Mouse (Mus musculus) lung, embryonic 15.5 days (tissue): ENCODE measurements around the gene Cd109. TPM values are rescaled to one million over a fixed set of nuclear protein-coding genes. Genes with fewer than 3 reads are reported as not detected.

Experiments used
- ATAC-seq: fragments of 200-750 bp; cut with Nextera tagmentation; 2 replicates; pipeline ENCODE4 v1.8.0; 2017; ENCODE audit warnings: moderate number of reproducible peaks, borderline replicate concordance; ENCODE audit not compliant: low FRiP score, low TSS enrichment; ENCODE audit errors: extremely low read depth
- H3K27ac ChIP-seq: fragments of 300-500 bp; sonication (generic); 2 replicates; pipeline ENCODE4 v1.5.1; 2015; ENCODE audit warnings: moderate library complexity, mild to moderate bottlenecking, inconsistent platforms
- H3K27me3 ChIP-seq: fragments of 300-500 bp; sonication (generic); 2 replicates; pipeline ENCODE4 v1.6.1; 2015; ENCODE audit warnings: inconsistent platforms
- H3K36me3 ChIP-seq: fragments of 300-500 bp; sonication (generic); 2 replicates; pipeline ENCODE4 v1.6.1; 2015; ENCODE audit warnings: inconsistent platforms
- H3K4me1 ChIP-seq: fragments of 300-500 bp; sonication (generic); 2 replicates; pipeline ENCODE4 v1.6.1; 2015; ENCODE audit warnings: inconsistent platforms
- H3K4me2 ChIP-seq: fragments of 300-500 bp; sonication (generic); 2 replicates; pipeline ENCODE4 v1.6.1; 2015; ENCODE audit warnings: inconsistent platforms, mild to moderate bottlenecking, moderate library complexity
- H3K4me3 ChIP-seq: fragments of 300-500 bp; sonication (generic); 2 replicates; pipeline ENCODE4 v1.5.1; 2015; ENCODE audit warnings: mild to moderate bottlenecking, inconsistent platforms
- H3K9ac ChIP-seq: fragments of 300-500 bp; sonication (generic); 2 replicates; pipeline ENCODE4 v1.6.1; 2015; ENCODE audit warnings: inconsistent platforms
- H3K9me3 ChIP-seq: fragments of 300-500 bp; sonication (generic); 2 replicates; pipeline ENCODE4 v1.6.1; 2016; ENCODE audit warnings: inconsistent platforms
- WGBS: fragments of 180-500 bp; shearing (Covaris S2); methylation state at CpG from one replicate; pipeline ENCODE4 v1.1.7; 2015; 5-methylcytosine and 5-hydroxymethylcytosine counted together
- polyA plus RNA-seq: library from polyadenylated mRNA; unstranded; fragments of >200 nt; fragmentation: Nextera tagmentation; extraction: Ambion mirVana; gene quantifications from 2 replicates; pipeline ENCODE4 v1.2.1, GENCODE M21; 2015

Cd109 gene
- polyA plus RNA-seq, 1 experiment from 2014 or later, result 10.8 TPM

DNA sequence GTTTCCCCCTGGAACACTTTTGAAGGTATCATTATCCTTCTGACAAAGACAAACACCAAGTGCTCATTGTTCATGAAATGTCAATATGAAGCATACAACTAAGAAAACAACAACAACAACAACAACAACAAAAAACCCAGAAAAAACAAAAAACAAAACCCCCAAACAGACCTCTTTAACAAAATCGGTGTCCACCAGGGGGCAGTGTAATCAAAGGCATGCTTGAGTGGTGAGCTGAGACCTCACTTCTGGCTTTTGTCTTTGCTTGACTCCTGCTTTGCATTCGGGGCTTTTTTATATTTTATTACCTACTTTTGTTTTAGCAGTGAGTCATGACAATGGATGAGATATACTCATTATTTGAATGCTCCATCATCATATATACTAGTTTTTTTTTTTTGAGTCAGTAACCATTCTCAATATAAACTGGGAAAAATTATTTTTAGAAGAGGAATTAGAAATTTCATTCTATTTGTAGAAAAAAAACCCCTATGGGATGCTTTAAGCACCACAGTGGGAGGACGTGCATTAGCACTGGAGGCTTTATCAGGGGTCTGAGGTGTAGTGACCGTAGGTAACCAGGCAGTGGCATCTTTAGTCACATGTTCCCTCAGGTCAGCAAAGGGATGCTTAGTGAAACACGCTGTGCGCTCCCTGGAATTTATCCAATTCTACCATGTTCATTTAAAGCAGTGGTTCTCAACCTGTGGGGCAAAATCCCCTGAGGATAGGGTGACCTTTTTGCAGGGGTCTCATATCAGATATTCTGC lies 30.8 kb downstream of the Cd109 start:
- no peak for ATAC-seq
- H3K4me3 ChIP-seq, result no peak overlapping the region
- WGBS, result 47% methylated on average over 6 of the region's 6 CpGs
- H3K4me2 ChIP-seq, result no peak overlapping the region
- no peaks in the 10 kb centered on the region for H3K27me3 ChIP-seq
- H3K36me3 ChIP-seq, result no peaks in the 10 kb centered on the region
- H3K9me3 ChIP-seq, result no peaks in the 10 kb centered on the region
- H3K9ac ChIP-seq, result no peak overlapping the region
- no peak overlapping the region for H3K27ac ChIP-seq
- peaks cover 11% of the 10 kb centered on the region; the same call in 1 of the 2 replicates for H3K4me1 ChIP-seq

DNA sequence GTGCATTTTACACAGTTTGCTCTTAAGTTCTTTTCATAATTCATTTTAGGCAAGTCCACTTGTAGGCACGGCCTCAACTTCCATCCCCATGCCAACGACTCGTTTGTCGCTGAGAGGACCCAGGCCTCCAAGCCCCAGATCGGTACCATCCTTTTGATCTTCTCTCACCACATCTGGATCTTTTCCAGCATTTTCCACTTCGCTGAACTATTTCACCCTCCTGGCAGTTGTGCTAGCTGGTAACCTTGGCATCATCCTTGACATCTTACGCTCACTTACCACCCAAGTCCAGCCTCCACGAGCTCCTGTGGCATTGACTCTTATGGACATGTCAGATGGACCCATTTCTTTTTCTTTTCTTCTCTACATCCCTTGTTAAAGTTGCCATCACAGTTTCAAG lies 33.3 kb downstream of the Cd109 start:
- no peak for ATAC-seq
- Histone ChIP-seq H3K4me1 (peaks cover 11% of the 10 kb centered on the region; the same call in 1 of the 2 replicates), H3K9ac (no peak overlapping the region), H3K4me3 (no peak overlapping the region), H3K27me3 (no peaks in the 10 kb centered on the region), H3K36me3 (no peaks in the 10 kb centered on the region), H3K27ac (no peak overlapping the region), H3K9me3 (no peaks in the 10 kb centered on the region), H3K4me2 (no peak overlapping the region)
- WGBS, result 77% methylated on average over 8 of the region's 8 CpGs

DNA sequence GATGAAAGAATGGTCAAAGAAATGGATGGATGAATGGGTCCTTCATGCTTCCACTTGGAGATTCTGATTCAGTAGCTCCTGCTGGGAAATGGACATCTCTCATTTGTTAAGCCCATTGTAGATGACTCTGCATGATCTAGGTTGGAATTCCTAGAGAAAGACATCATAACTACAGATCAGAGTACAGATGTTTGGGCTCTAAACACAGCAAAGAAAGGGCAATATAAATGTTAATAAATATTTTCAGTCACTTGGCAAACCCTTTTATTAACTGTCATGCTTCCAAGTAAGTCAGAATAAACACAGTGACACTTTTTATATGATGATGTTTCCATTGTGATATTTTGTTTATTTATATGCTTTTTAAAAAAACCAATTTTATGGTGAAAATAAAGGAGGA lies 34.1 kb downstream of the Cd109 start:
- H3K9me3 ChIP-seq, result no peaks in the 10 kb centered on the region
- no peaks in the 10 kb centered on the region for H3K36me3 ChIP-seq
- H3K4me2 ChIP-seq, result no peak overlapping the region
- ATAC-seq, result peak; percentile 67; the same call in 1 of the 2 replicates
- H3K27ac ChIP-seq, result no peak overlapping the region
- no peaks in the 10 kb centered on the region for H3K27me3 ChIP-seq
- peaks cover 11% of the 10 kb centered on the region; the same call in 1 of the 2 replicates for H3K4me1 ChIP-seq
- H3K4me3 ChIP-seq, result no peak overlapping the region
- H3K9ac ChIP-seq, result no peak overlapping the region

GRCm38 (mm10) chr9:78657564-78657963 lies 42.2 kb downstream of the Cd109 start:
- H3K4me2 ChIP-seq, result no peak overlapping the region
- H3K9me3 ChIP-seq, result no peaks in the 10 kb centered on the region
- no peak for ATAC-seq
- no peak overlapping the region for H3K4me3 ChIP-seq
- H3K4me1 ChIP-seq, result no peaks in the 10 kb centered on the region
- no peak overlapping the region for H3K9ac ChIP-seq
- H3K36me3 ChIP-seq, result no peaks in the 10 kb centered on the region
- WGBS, result 85% methylated on average over 5 of the region's 5 CpGs
- H3K27ac ChIP-seq, result no peak overlapping the region
- no peaks in the 10 kb centered on the region for H3K27me3 ChIP-seq

- ATAC-seq, result no peak
- Histone ChIP-seq H3K4me3 (no peak overlapping the region), H3K9me3 (no peaks in the 10 kb centered on the region), H3K4me1 (no peaks in the 10 kb centered on the region), H3K27ac (no peak overlapping the region), H3K4me2 (no peak overlapping the region), H3K36me3 (no peaks in the 10 kb centered on the region), H3K9ac (no peak overlapping the region), H3K27me3 (no peaks in the 10 kb centered on the region)
- 77% methylated on average over 13 of the region's 13 CpGs for WGBS
Observed at GRCm38 (mm10) chr9:78671446-78671985, 56.2 kb downstream of the Cd109 start.

GRCm38 (mm10) chr9:78700691-78701090 lies 85.3 kb downstream of the Cd109 start:
- no peaks in the 10 kb centered on the region for H3K36me3 ChIP-seq
- H3K4me1 ChIP-seq, result no peaks in the 10 kb centered on the region
- WGBS, result 3% methylated on average over 1 of the region's 1 CpGs
- H3K4me3 ChIP-seq, result no peak overlapping the region
- H3K4me2 ChIP-seq, result no peak overlapping the region
- no peak for ATAC-seq
- no peaks in the 10 kb centered on the region for H3K27me3 ChIP-seq
- no peak overlapping the region for H3K9ac ChIP-seq
- no peaks in the 10 kb centered on the region for H3K9me3 ChIP-seq
- no peak overlapping the region for H3K27ac ChIP-seq

GRCm38 (mm10) chr9:78702509-78703239 lies 87.3 kb downstream of the Cd109 start:
- Histone ChIP-seq H3K4me1 (no peaks in the 10 kb centered on the region), H3K9ac (no peak overlapping the region), H3K27ac (no peak overlapping the region), H3K4me3 (no peak overlapping the region), H3K27me3 (no peaks in the 10 kb centered on the region), H3K36me3 (no peaks in the 10 kb centered on the region; the same call in 1 of the 2 replicates), H3K4me2 (no peak overlapping the region), H3K9me3 (peaks cover 2% of the 10 kb centered on the region; the same call in 1 of the 2 replicates)
- WGBS, result 77% methylated on average over 12 of the region's 12 CpGs
- ATAC-seq, result peak; percentile 52; the same call in 1 of the 2 replicates

GRCm38 (mm10) chr9:78720888-78721798 lies 105.8 kb downstream of the Cd109 start:
- Histone ChIP-seq H3K27ac (no peak overlapping the region), H3K4me3 (no peak overlapping the region), H3K9ac (no peak overlapping the region), H3K36me3 (no peaks in the 10 kb centered on the region), H3K27me3 (no peaks in the 10 kb centered on the region), H3K4me1 (no peaks in the 10 kb centered on the region), H3K9me3 (no peaks in the 10 kb centered on the region), H3K4me2 (no peak overlapping the region)
- WGBS, result 57% methylated on average over 6 of the region's 6 CpGs
- ATAC-seq, result no peak

DNA sequence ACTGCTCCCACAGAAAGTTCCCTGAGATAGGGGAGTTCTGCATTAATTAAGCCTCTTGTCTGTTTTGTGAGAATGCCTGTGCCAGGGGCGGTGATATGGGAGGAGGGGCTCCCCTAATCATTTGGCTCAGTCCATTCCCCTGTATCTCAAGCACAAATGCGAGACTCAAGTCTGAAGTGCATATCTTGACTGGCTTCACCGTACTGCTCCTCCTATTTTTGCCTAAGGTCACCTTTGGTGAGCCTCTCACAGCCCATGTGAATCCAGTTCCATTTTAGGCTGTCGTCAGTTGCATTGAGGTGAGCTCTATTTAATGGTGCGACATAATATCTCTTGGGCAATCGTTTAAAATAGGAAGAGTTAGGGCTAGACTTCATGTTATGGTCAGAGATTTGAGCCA lies 116.6 kb downstream of the Cd109 start:
- Histone ChIP-seq H3K4me3 (no peak overlapping the region), H3K27ac (no peak overlapping the region), H3K4me1 (no peaks in the 10 kb centered on the region), H3K36me3 (no peaks in the 10 kb centered on the region), H3K27me3 (no peaks in the 10 kb centered on the region), H3K9me3 (no peaks in the 10 kb centered on the region), H3K4me2 (no peak overlapping the region), H3K9ac (no peak overlapping the region)
- 64% methylated on average over 6 of the region's 6 CpGs for WGBS
- ATAC-seq, result no peak

DNA sequence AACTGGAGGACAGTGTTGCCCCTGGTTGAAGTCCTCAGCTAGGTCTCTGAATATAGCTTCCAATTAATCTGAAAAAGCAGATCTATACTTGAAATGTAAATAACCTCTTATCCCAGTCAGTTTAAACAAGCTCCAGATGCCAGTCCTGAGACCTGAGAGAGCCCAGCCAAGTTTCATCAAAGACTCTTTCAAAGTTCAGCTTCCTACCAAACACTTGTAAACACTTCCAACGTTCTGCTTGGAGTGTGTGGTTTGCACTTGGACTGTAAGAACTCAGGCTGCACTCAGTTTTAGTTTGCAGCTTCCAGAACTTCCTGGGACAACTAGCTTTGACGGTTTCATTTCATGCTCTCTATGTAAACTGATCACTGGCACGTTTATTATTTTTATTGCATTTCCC lies 120.2 kb downstream of the Cd109 start:
- Histone ChIP-seq H3K36me3 (no peaks in the 10 kb centered on the region), H3K27me3 (no peaks in the 10 kb centered on the region), H3K4me3 (no peak overlapping the region), H3K4me2 (no peak overlapping the region), H3K9ac (no peak overlapping the region), H3K4me1 (no peaks in the 10 kb centered on the region), H3K27ac (peak overlapping the region; percentile 44), H3K9me3 (no peaks in the 10 kb centered on the region)
- 14% methylated on average over 3 of the region's 3 CpGs for WGBS
- peak; percentile 77; the same call in 1 of the 2 replicates for ATAC-seq

DNA sequence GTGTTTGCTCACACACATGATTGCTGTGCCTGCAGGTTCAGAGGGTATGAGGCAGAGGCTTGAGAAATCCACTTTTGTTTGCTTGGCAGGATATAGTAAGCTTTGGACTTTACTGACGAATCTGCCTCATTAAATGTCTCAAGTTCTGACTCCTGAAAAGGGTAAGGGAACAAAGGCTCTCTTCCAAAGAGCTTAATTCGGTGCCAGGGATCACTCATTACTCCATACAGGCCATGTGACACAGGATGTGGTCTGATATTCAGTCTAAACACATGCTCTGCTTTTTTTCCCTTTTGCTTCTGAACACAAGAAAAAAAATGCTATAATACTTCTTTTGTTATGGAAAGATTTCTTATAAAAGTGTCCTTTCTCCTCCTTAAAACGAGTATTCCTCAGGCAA lies 126.7 kb downstream of the Cd109 start:
- Histone ChIP-seq H3K4me2 (no peak overlapping the region), H3K27me3 (no peaks in the 10 kb centered on the region)
- WGBS, result 31% methylated on average over 3 of the region's 3 CpGs

More for the DNA sequence above, 126.7 kb downstream of the Cd109 start:
- H3K4me1 ChIP-seq, result peaks cover 3% of the 10 kb centered on the region; the same call in 1 of the 2 replicates
- ATAC-seq, result no peak
- H3K36me3 ChIP-seq, result no peaks in the 10 kb centered on the region
- H3K27ac ChIP-seq, result peak overlapping the region; percentile 29; the same call in 1 of the 2 replicates
- H3K4me3 ChIP-seq, result no peak overlapping the region
- H3K9me3 ChIP-seq, result no peaks in the 10 kb centered on the region
- H3K9ac ChIP-seq, result no peak overlapping the region
